Mouse (Mus musculus) right cerebral cortex, adult 2 months (tissue): ENCODE results near the gene Nfkbid.

ENCODE experiments used
- DNase-seq, 2 experiments: peaks; one replicate each; pipeline ENCODE4 v3.0.0; 2021 to 2022; ENCODE audit warnings: low spot score in 2 of 2

Nfkbid gene

GRCm38 (mm10) chr7:30429327-30429726 is 7.8 kb downstream of the Nfkbid start:
- no peak for DNase-seq

- DNase-seq: no peak
Measured at GRCm38 (mm10) chr7:30430191-30430590, 8.7 kb downstream of the Nfkbid start.

GRCm38 (mm10) chr7:30431793-30432192 is 10.3 kb downstream of the Nfkbid start:
- DNase-seq: peak; percentile 92 to 93

- no peak for DNase-seq
Measured at GRCm38 (mm10) chr7:30434238-30434637, 12.7 kb downstream of the Nfkbid start.

- no peak for DNase-seq
Measured at GRCm38 (mm10) chr7:30434701-30435100, 13.2 kb downstream of the Nfkbid start.

GRCm38 (mm10) chr7:30435156-30435555 is 13.6 kb downstream of the Nfkbid start:
- DNase-seq: no peak

- no peak for DNase-seq
Measured at GRCm38 (mm10) chr7:30436879-30437278, 15.3 kb downstream of the Nfkbid start.

- no peak for DNase-seq
Measured at GRCm38 (mm10) chr7:30439734-30440133, 18.2 kb downstream of the Nfkbid start.

- peak; percentile 69 to 75 for DNase-seq
Measured at GRCm38 (mm10) chr7:30440697-30441096, 19.2 kb downstream of the Nfkbid start.

- DNase-seq: no peak
Measured at GRCm38 (mm10) chr7:30443696-30444095, 22.2 kb downstream of the Nfkbid start.

- peak; percentile 71 to 79 for DNase-seq
Measured at GRCm38 (mm10) chr7:30444154-30444970, 22.8 kb downstream of the Nfkbid start.

- DNase-seq: peak; percentile 78 to 80
Measured at GRCm38 (mm10) chr7:30444971-30445751, 23.6 kb downstream of the Nfkbid start, which contains the start of gene Aplp1. TSS of gene Aplp1 (minus strand) at chr7:30445535.

GRCm38 (mm10) chr7:30450241-30450640 is 28.7 kb downstream of the Nfkbid start:
- no peak for DNase-seq

GRCm38 (mm10) chr7:30453327-30453726 is 31.8 kb downstream of the Nfkbid start:
- no peak for DNase-seq

GRCm38 (mm10) chr7:30453766-30454165 is 32.2 kb downstream of the Nfkbid start:
- DNase-seq: no peak

- DNase-seq: no peak
Measured at GRCm38 (mm10) chr7:30454259-30454658, 32.7 kb downstream of the Nfkbid start.

GRCm38 (mm10) chr7:30456487-30456886 is 35.0 kb downstream of the Nfkbid start:
- no peak for DNase-seq

GRCm38 (mm10) chr7:30456911-30457628 is 35.5 kb downstream of the Nfkbid start:
- DNase-seq: peak in 1 of 2 experiments; percentile 41

- DNase-seq: peak; percentile 57 to 70
Measured at GRCm38 (mm10) chr7:30457629-30458330, 36.2 kb downstream of the Nfkbid start, which contains the start of the genes Kirrel2 and Nphs1. TSS of gene Kirrel2 (minus strand) at chr7:30457690. TSS of gene Nphs1 (plus strand) at chr7:30458315.

- DNase-seq: no peak
Measured at GRCm38 (mm10) chr7:30459484-30459883, 38.0 kb downstream of the Nfkbid start.

GRCm38 (mm10) chr7:30463568-30463967 is 42.0 kb downstream of the Nfkbid start:
- no peak for DNase-seq
